Mouse (Mus musculus): ENCODE results near the gene Insr. TPM values are rescaled to one million over a fixed set of nuclear protein-coding genes. Genes with fewer than 3 reads are reported as not detected.
"Not testable (repeated sequence)": the region's sequence is repeated elsewhere in the genome, so short reads cannot be mapped to it uniquely, and the experiment has no call there.

The Insr gene
- polyA plus RNA-seq, 1 experiment from 2014 or later, result 32.6 TPM

- no peak overlapping the region for H3K4me3 ChIP-seq
- H3K27me3 ChIP-seq (ENCODE audit: low read depth, poor library complexity, severe bottlenecking), result no peaks in the 10 kb centered on the region
- H3K4me1 ChIP-seq, result no peaks in the 10 kb centered on the region
- no peak for DNase-seq (ENCODE audit: low spot score)
- no peaks in the 10 kb centered on the region for H3K9me3 ChIP-seq (replicated peaks)
- 97% methylated on average over 7 of the region's 7 CpGs for WGBS
- peaks cover 63% of the 10 kb centered on the region for H3K36me3 ChIP-seq
- no peak overlapping the region for H3K27ac ChIP-seq
Observed at GRCm38 (mm10) chr8:3202792-3203191, 76.6 kb downstream of the Insr start.

- H3K4me1 ChIP-seq; DNase-seq (ENCODE audit: low spot score); H3K9me3 ChIP-seq (replicated peaks); H3K4me3 ChIP-seq; H3K27me3 ChIP-seq (ENCODE audit: low read depth, poor library complexity, severe bottlenecking); H3K27ac ChIP-seq: not testable (repeated sequence)
- peaks cover 85% of the 10 kb centered on the region for H3K36me3 ChIP-seq
Observed at GRCm38 (mm10) chr8:3194297-3194696, 85.1 kb downstream of the Insr start.

GRCm38 (mm10) chr8:3191006-3191405 lies 88.4 kb downstream of the Insr start:
- Histone ChIP-seq H3K9me3 (replicated peaks) (0 out of 2 replicates have a peak, but pooled peaks cover 4% of the 10 kb centered on the region), H3K36me3 (peaks cover 92% of the 10 kb centered on the region), H3K27me3 (ENCODE audit: low read depth, poor library complexity, severe bottlenecking) (no peaks in the 10 kb centered on the region), H3K4me3 (no peak overlapping the region), H3K27ac (no peak overlapping the region), H3K4me1 (no peaks in the 10 kb centered on the region)
- no peak for DNase-seq (ENCODE audit: low spot score)

GRCm38 (mm10) chr8:3187456-3187855 lies 92.0 kb downstream of the Insr start:
- no peak for DNase-seq (ENCODE audit: low spot score)
- WGBS, result 88% methylated on average over 1 of the region's 1 CpGs
- no peak overlapping the region for H3K27ac ChIP-seq
- no peaks in the 10 kb centered on the region for H3K27me3 ChIP-seq (ENCODE audit: low read depth, poor library complexity, severe bottlenecking)
- peaks cover 83% of the 10 kb centered on the region for H3K36me3 ChIP-seq
- no peaks in the 10 kb centered on the region for H3K9me3 ChIP-seq (replicated peaks)
- no peaks in the 10 kb centered on the region for H3K4me1 ChIP-seq
- no peak overlapping the region for H3K4me3 ChIP-seq

GRCm38 (mm10) chr8:3179930-3180329 lies 99.5 kb downstream of the Insr start:
- Histone ChIP-seq H3K4me3 (no peak overlapping the region), H3K9me3 (replicated peaks) (peaks cover 3% of the 10 kb centered on the region; the same call in 1 of the 2 replicates), H3K27me3 (ENCODE audit: low read depth, poor library complexity, severe bottlenecking) (no peaks in the 10 kb centered on the region), H3K27ac (no peak overlapping the region), H3K36me3 (peaks cover 56% of the 10 kb centered on the region), H3K4me1 (no peaks in the 10 kb centered on the region)
- no peak for DNase-seq (ENCODE audit: low spot score)
- 73% methylated on average over 1 of the region's 1 CpGs for WGBS

- Histone ChIP-seq H3K27ac (no peak overlapping the region), H3K4me3 (no peak overlapping the region), H3K27me3 (ENCODE audit: low read depth, poor library complexity, severe bottlenecking) (no peaks in the 10 kb centered on the region), H3K36me3 (peaks cover 54% of the 10 kb centered on the region), H3K4me1 (no peaks in the 10 kb centered on the region), H3K9me3 (replicated peaks) (peaks cover 3% of the 10 kb centered on the region; the same call in 1 of the 2 replicates)
- DNase-seq (ENCODE audit: low spot score), result no peak
- 96% methylated on average over 4 of the region's 4 CpGs for WGBS
Observed at GRCm38 (mm10) chr8:3177440-3177839, 102.0 kb downstream of the Insr start.

GRCm38 (mm10) chr8:3172246-3172645 lies 107.2 kb downstream of the Insr start:
- Histone ChIP-seq H3K27ac (no peak overlapping the region), H3K4me1 (no peaks in the 10 kb centered on the region), H3K9me3 (replicated peaks) (peaks cover 3% of the 10 kb centered on the region; the same call in 1 of the 2 replicates), H3K36me3 (peaks cover 76% of the 10 kb centered on the region), H3K27me3 (ENCODE audit: low read depth, poor library complexity, severe bottlenecking) (no peaks in the 10 kb centered on the region), H3K4me3 (no peak overlapping the region)
- no peak for DNase-seq (ENCODE audit: low spot score)
- 95% methylated on average over 1 of the region's 1 CpGs for WGBS

- Histone ChIP-seq H3K36me3 (no peaks in the 10 kb centered on the region), H3K9me3 (replicated peaks) (no peaks in the 10 kb centered on the region), H3K27ac (no peak overlapping the region), H3K27me3 (ENCODE audit: low read depth, poor library complexity, severe bottlenecking) (no peaks in the 10 kb centered on the region), H3K4me1 (no peaks in the 10 kb centered on the region), H3K4me3 (no peak overlapping the region)
- 86% methylated on average over 1 of the region's 1 CpGs for WGBS
- DNase-seq (ENCODE audit: low spot score), result no peak
Observed at GRCm38 (mm10) chr8:3146506-3146905, 132.9 kb downstream of the Insr start.

GRCm38 (mm10) chr8:3100416-3100815 lies 179.0 kb downstream of the Insr start:
- H3K4me1 ChIP-seq; H3K4me3 ChIP-seq; H3K27me3 ChIP-seq (ENCODE audit: low read depth, poor library complexity, severe bottlenecking); H3K36me3 ChIP-seq; H3K27ac ChIP-seq; H3K9me3 ChIP-seq (replicated peaks); DNase-seq (ENCODE audit: low spot score): not testable (repeated sequence)
- 93% methylated on average over 5 of the region's 5 CpGs for WGBS

Small RNA genes within 50 kb of the gene (microRNA-seq; reads per million reads assigned to microRNA genes)
- not detected for gene Gm25775

Other genes starting within 250 kb of the Insr start
- gene A430078G23Rik, start 73.8 kb upstream of the Insr start, polyA plus RNA-seq (2016; fragmentation: Nextera tagmentation; extraction: Ambion mirVana), result not detected in 2 replicates
- 8.0 and 9.5 TPM in 2 replicates for gene Arhgef18, start 113.4 kb upstream of the Insr start, polyA plus RNA-seq (2016; fragmentation: Nextera tagmentation; extraction: Ambion mirVana)
- gene Pex11g, start 188.1 kb upstream of the Insr start, polyA plus RNA-seq (2016; fragmentation: Nextera tagmentation; extraction: Ambion mirVana), result 6.3 and 7.6 TPM in 2 replicates
- not detected in 2 replicates for gene Tex45, start 191.2 kb upstream of the Insr start, polyA plus RNA-seq (2016; fragmentation: Nextera tagmentation; extraction: Ambion mirVana)
- 71.3 and 80.8 TPM in 2 replicates for gene Zfp358, start 213.5 kb upstream of the Insr start, polyA plus RNA-seq (2016; fragmentation: Nextera tagmentation; extraction: Ambion mirVana)
- gene Mcoln1, start 220.8 kb upstream of the Insr start, polyA plus RNA-seq (2016; fragmentation: Nextera tagmentation; extraction: Ambion mirVana), result 59.4 and 71.5 TPM in 2 replicates
- 17.7 and 21.1 TPM in 2 replicates for gene Pnpla6, start 235.8 kb upstream of the Insr start, polyA plus RNA-seq (2016; fragmentation: Nextera tagmentation; extraction: Ambion mirVana)